Mouse (Mus musculus): Measurements from ENCODE around the gene F3. TPM values are rescaled to one million over a fixed set of nuclear protein-coding genes. Genes with fewer than 3 reads are reported as not detected.

The F3 gene
- polyA plus RNA-seq, 2 experiments, result 0.33 to 0.39 TPM

DNA sequence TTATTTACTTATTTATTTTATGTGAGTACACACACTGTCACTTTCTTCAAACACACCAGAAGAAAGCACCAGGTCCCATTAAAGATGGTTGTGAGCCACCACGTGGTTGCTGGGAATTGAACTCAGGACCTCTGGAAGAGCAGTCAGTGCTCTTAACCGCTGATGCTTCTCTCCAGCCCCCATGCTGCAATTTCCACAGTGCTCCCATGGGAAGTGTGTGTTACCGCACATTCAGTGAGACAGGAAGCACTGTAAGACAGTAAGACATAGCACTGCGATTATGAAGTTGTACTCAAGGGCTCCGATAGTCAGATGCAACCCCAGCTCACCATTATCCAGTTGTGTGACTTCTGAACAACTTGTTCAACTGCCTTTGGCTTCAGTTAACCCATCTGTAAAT is 6.9 kb upstream of the F3 start:
- Histone ChIP-seq H3K27ac (no peak overlapping the region), H3K4me1 (replicated peaks; ENCODE audit: control insufficient read depth in 2 of 2, insufficient read depth in 2 of 2, low read length in 1 of 2) (peaks cover 0 to 6% of the 10 kb centered on the region in 2 experiments; a peak in 1 of 4 replicates), H3K9ac (replicated peaks) (no peak overlapping the region), H3K36me3 (replicated peaks; ENCODE audit: control insufficient read depth, insufficient read depth, low read depth) (no peaks in the 10 kb centered on the region), H3K4me3 (ENCODE audit: insufficient read depth in 1 of 2, low read depth in 2 of 2, low read length in 2 of 2) (no peak overlapping the region), H3K9me3 (ENCODE audit: control insufficient read depth, low read length) (no peaks in the 10 kb centered on the region), H3K4me2 (ENCODE audit: low read depth) (no peak overlapping the region), H3K27me3 (ENCODE audit: control insufficient read depth, insufficient read depth, low read length) (peaks cover 1% of the 10 kb centered on the region)
- 72% methylated on average over 5 of the region's 5 CpGs for WGBS (ENCODE audit: insufficient replicate concordance)
- DNase-seq (ENCODE audit: low read depth in 3 of 3, low spot score in 3 of 3) (no peak), ATAC-seq (ENCODE audit: insufficient read depth) (no peak)
- no peak for TF ChIP-seq CTCF (IDR thresholded peaks at IDR 0.05; ENCODE audit: low read depth)
- TF ChIP-seq EP300 (IDR thresholded peaks at IDR 0.05; ENCODE audit: low read depth), result no peak

DNA sequence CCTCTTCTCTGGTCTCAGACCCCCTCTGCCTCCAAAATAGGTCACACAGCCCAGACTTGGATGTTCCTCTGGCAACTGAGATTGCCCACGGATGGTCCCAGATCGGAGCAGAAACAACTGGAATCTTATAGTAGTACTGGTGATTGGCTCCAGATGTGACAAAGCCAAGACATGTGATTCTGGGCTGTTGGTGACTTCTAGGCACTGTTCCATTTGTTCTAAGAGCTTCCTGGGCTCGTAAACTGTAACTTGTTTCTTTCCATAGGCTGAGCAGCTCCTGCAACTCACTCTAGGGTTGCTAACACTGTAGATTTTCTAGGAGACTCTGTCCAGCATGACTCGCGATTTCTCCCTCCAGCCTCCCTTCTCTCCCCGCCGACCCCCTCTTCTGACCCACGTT is 4.7 kb upstream of the F3 start:
- H3K9ac ChIP-seq (replicated peaks), result no peak overlapping the region
- H3K27ac ChIP-seq, result no peak overlapping the region
- no peak for ATAC-seq (ENCODE audit: insufficient read depth)
- H3K4me2 ChIP-seq (ENCODE audit: low read depth), result no peak overlapping the region
- DNase-seq (ENCODE audit: low read depth in 3 of 3, low spot score in 3 of 3), result no peak
- no peaks in the 10 kb centered on the region for H3K36me3 ChIP-seq (replicated peaks; ENCODE audit: control insufficient read depth, insufficient read depth, low read depth)
- H3K9me3 ChIP-seq (ENCODE audit: control insufficient read depth, low read length), result no peaks in the 10 kb centered on the region
- no peak overlapping the region for H3K4me3 ChIP-seq (ENCODE audit: insufficient read depth in 1 of 2, low read depth in 2 of 2, low read length in 2 of 2)
- peaks cover 0 to 4% of the 10 kb centered on the region in 2 experiments; a peak in 1 of 4 replicates for H3K4me1 ChIP-seq (replicated peaks; ENCODE audit: control insufficient read depth in 2 of 2, insufficient read depth in 2 of 2, low read length in 1 of 2)
- no peak for TF ChIP-seq EP300 (IDR thresholded peaks at IDR 0.05; ENCODE audit: low read depth)
- TF ChIP-seq CTCF (IDR thresholded peaks at IDR 0.05; ENCODE audit: low read depth), result no peak
- peaks cover 19% of the 10 kb centered on the region for H3K27me3 ChIP-seq (ENCODE audit: control insufficient read depth, insufficient read depth, low read length)
- WGBS (ENCODE audit: insufficient replicate concordance), result 57% methylated on average over 8 of the region's 8 CpGs

DNA sequence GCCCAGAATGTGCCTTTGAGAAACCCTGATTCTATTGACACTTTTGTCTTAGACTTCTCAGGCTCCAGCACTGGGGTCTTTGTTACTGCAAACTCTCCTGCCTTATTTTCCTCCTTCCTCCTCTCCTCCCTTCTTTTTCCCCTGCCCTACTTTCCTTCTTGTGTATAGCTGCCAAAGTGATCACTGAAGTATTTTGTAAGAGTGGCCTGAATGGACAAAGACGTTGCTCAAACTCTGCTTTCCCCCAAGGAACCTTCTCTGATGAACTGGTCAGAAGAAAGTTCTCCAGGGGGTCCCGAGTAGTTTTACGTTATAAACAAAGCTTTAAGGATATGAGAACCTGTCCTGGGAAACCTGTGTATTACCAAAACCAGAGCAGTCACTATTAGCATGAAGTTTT is 3.6 kb upstream of the F3 start:
- Histone ChIP-seq H3K27ac (no peak overlapping the region), H3K27me3 (ENCODE audit: control insufficient read depth, insufficient read depth, low read length) (peaks cover 27% of the 10 kb centered on the region), H3K4me1 (replicated peaks; ENCODE audit: control insufficient read depth in 2 of 2, insufficient read depth in 2 of 2, low read length in 1 of 2) (peaks cover 0 to 4% of the 10 kb centered on the region in 2 experiments; a peak in 1 of 4 replicates), H3K9me3 (ENCODE audit: control insufficient read depth, low read length) (no peaks in the 10 kb centered on the region), H3K9ac (replicated peaks) (no peak overlapping the region), H3K4me2 (ENCODE audit: low read depth) (no peak overlapping the region), H3K4me3 (ENCODE audit: insufficient read depth in 1 of 2, low read depth in 2 of 2, low read length in 2 of 2) (no peak overlapping the region), H3K36me3 (replicated peaks; ENCODE audit: control insufficient read depth, insufficient read depth, low read depth) (no peaks in the 10 kb centered on the region)
- 59% methylated on average over 3 of the region's 3 CpGs for WGBS (ENCODE audit: insufficient replicate concordance)
- no peak for TF ChIP-seq CTCF (IDR thresholded peaks at IDR 0.05; ENCODE audit: low read depth)
- TF ChIP-seq EP300 (IDR thresholded peaks at IDR 0.05; ENCODE audit: low read depth), result no peak
- ATAC-seq (ENCODE audit: insufficient read depth), result no peak
- no peak for DNase-seq (ENCODE audit: low read depth in 3 of 3, low spot score in 3 of 3)

DNA sequence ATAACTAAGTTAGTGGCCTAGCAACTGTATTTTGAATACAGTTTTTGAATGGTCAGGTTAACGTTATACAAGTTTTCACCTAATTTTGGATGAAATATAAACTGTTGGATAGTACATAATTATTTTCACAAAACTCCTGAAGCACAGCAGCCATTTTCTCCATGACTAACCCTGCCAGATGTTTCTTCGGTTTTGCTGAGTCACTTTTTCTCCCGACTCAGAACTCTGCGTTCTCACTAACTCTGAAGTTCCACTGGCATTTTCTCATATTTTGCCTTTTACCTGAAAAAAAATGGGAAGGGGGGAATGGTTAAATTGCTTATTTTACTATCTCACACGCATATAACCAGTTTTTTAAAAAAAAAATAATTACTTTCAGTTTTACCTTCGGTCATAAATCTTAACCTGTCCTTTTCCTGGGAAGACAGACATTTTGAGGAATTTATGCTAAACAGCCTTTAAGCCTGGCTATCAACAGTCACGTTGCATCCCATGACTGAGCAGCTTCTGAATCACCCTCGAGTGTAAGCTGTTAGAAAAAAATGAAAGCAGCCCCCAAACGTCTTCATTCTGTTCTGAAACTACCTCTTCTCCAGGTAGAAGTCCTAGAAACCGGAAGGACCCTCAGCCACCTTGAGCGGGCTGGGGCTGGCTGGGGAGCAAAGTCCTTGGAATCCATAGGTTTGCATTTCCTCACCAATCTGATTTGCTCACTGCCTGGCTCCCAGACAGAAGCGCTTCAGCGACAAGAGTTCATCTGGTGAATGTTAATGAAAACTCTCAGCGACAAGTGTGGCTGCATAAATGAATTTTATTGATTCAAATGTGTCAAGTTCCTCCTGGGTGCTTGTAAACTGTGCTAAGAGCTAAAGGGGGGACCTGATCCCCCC is 2.3 kb upstream of the F3 start:
- ATAC-seq (ENCODE audit: insufficient read depth) (no peak), DNase-seq (ENCODE audit: low read depth in 3 of 3, low spot score in 3 of 3) (no peak)
- H3K9me3 ChIP-seq (ENCODE audit: control insufficient read depth, low read length), result no peaks in the 10 kb centered on the region
- no peaks in the 10 kb centered on the region for H3K36me3 ChIP-seq (replicated peaks; ENCODE audit: control insufficient read depth, insufficient read depth, low read depth)
- H3K27ac ChIP-seq, result no peak overlapping the region
- H3K9ac ChIP-seq (replicated peaks), result no peak overlapping the region
- peaks cover 27% of the 10 kb centered on the region for H3K27me3 ChIP-seq (ENCODE audit: control insufficient read depth, insufficient read depth, low read length)
- peaks cover 0 to 4% of the 10 kb centered on the region in 2 experiments; a peak in 1 of 4 replicates for H3K4me1 ChIP-seq (replicated peaks; ENCODE audit: control insufficient read depth in 2 of 2, insufficient read depth in 2 of 2, low read length in 1 of 2)
- no peak overlapping the region for H3K4me2 ChIP-seq (ENCODE audit: low read depth)
- WGBS (ENCODE audit: insufficient replicate concordance), result 32% methylated on average over 14 of the region's 14 CpGs
- H3K4me3 ChIP-seq (ENCODE audit: insufficient read depth in 1 of 2, low read depth in 2 of 2, low read length in 2 of 2), result no peak overlapping the region
- TF ChIP-seq CTCF (IDR thresholded peaks at IDR 0.05; ENCODE audit: low read depth) (no peak), EP300 (IDR thresholded peaks at IDR 0.05; ENCODE audit: low read depth) (no peak)

DNA sequence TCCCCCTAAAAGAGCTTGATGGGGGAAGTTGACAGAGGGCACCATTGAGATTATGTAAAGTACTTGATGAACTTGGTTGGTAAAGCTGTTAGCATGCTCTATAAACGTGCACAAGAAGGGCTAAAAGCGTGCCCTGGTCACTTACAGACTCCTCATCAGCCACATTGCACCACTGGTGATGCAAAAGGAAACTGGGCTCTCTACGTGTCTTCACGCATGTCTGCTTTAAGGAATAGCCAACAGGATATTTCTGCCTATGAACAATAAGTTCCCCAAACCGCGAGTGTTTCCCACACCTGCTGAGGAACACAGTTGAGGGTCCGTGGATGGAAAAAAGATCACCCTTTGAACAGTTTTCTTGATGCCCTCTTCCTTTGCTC is 1.7 kb upstream of the F3 start:
- no peak overlapping the region for H3K4me2 ChIP-seq (ENCODE audit: low read depth)
- H3K4me3 ChIP-seq (ENCODE audit: insufficient read depth in 1 of 2, low read depth in 2 of 2, low read length in 2 of 2), result no peak overlapping the region
- peaks cover 27% of the 10 kb centered on the region for H3K27me3 ChIP-seq (ENCODE audit: control insufficient read depth, insufficient read depth, low read length)
- H3K9me3 ChIP-seq (ENCODE audit: control insufficient read depth, low read length), result no peaks in the 10 kb centered on the region
- no peaks in the 10 kb centered on the region for H3K36me3 ChIP-seq (replicated peaks; ENCODE audit: control insufficient read depth, insufficient read depth, low read depth)
- H3K4me1 ChIP-seq (replicated peaks; ENCODE audit: control insufficient read depth in 2 of 2, insufficient read depth in 2 of 2, low read length in 1 of 2), result peaks cover 0 to 4% of the 10 kb centered on the region in 2 experiments; a peak in 1 of 4 replicates
- TF ChIP-seq EP300 (IDR thresholded peaks at IDR 0.05; ENCODE audit: low read depth) (no peak), CTCF (IDR thresholded peaks at IDR 0.05; ENCODE audit: low read depth) (no peak)
- no peak for ATAC-seq (ENCODE audit: insufficient read depth)
- no peak for DNase-seq (ENCODE audit: low read depth in 3 of 3, low spot score in 3 of 3)
- no peak overlapping the region for H3K9ac ChIP-seq (replicated peaks)
- 28% methylated on average over 7 of the region's 7 CpGs for WGBS (ENCODE audit: insufficient replicate concordance)
- no peak overlapping the region for H3K27ac ChIP-seq
